Mouse (Mus musculus) intestine, embryonic 16.5 days (tissue): ENCODE results near the gene Olr1. TPM values are rescaled to one million over a fixed set of nuclear protein-coding genes. Genes with fewer than 3 reads are reported as not detected.

Source experiments
- ATAC-seq: fragments of 200-750 bp; cut with Nextera tagmentation; 2 replicates; pipeline ENCODE4 v1.8.0; 2017; ENCODE audit warnings: moderate TSS enrichment, moderate library complexity
- H3K27ac ChIP-seq: fragments of 300-500 bp; sonication (generic); 2 replicates; pipeline ENCODE4 v1.5.1; 2014; ENCODE audit warnings: mild to moderate bottlenecking, low read length
- H3K27me3 ChIP-seq: fragments of 300-500 bp; sonication (generic); replicated peaks from 2 replicates; pipeline ENCODE4 v1.6.1; 2014; ENCODE audit warnings: low read length, control low read depth, mixed read lengths; ENCODE audit not compliant: control insufficient read depth, insufficient read depth
- H3K36me3 ChIP-seq: fragments of 300-500 bp; sonication (generic); 2 replicates; pipeline ENCODE4 v1.6.1; 2014; ENCODE audit warnings: low read length, control low read depth; ENCODE audit not compliant: control insufficient read depth, insufficient read depth
- H3K4me1 ChIP-seq: fragments of 300-500 bp; sonication (generic); 2 replicates; pipeline ENCODE4 v1.6.1; 2014; ENCODE audit warnings: low read length, control low read depth, mixed read lengths; ENCODE audit not compliant: control insufficient read depth, insufficient read depth
- H3K4me2 ChIP-seq: fragments of 300-500 bp; sonication (generic); 2 replicates; pipeline ENCODE4 v1.6.1; 2014; ENCODE audit warnings: low read depth, low read length, control low read depth
- H3K4me3 ChIP-seq: fragments of 300-500 bp; sonication (generic); 2 replicates; pipeline ENCODE4 v1.5.1; 2014; ENCODE audit warnings: mild to moderate bottlenecking, low read length
- H3K9ac ChIP-seq: fragments of 300-500 bp; sonication (generic); 2 replicates; pipeline ENCODE4 v1.6.1; 2014; ENCODE audit warnings: low read depth, low read length
- H3K9me3 ChIP-seq: fragments of 300-500 bp; sonication (generic); 2 replicates; pipeline ENCODE4 v1.6.1; 2016; ENCODE audit warnings: low read length, control low read depth; ENCODE audit not compliant: control insufficient read depth
- WGBS: fragments of 180-500 bp; shearing (Covaris S2); extraction: QIAGEN DNeasy Blood & Tissue Kit; methylation state at CpG from one replicate; pipeline ENCODE4 v1.1.7; 2014; 5-methylcytosine and 5-hydroxymethylcytosine counted together
- polyA plus RNA-seq: library from polyadenylated mRNA; unstranded; fragments of >200 nt; fragmentation: Nextera tagmentation; extraction: Ambion mirVana; gene quantifications from 2 replicates; pipeline ENCODE4 v1.2.1, GENCODE M21; 2015

Olr1 gene
- polyA plus RNA-seq, 1 experiment from 2014 or later, result 0.06 TPM

GRCm38 (mm10) chr6:129534057-129534456 lies 27.1 kb upstream of the Olr1 start:
- Histone ChIP-seq H3K9ac (peak overlapping the region; percentile 77), H3K4me1 (peaks cover 10% of the 10 kb centered on the region), H3K4me2 (peak overlapping the region; percentile 86), H3K27ac (no peak overlapping the region), H3K4me3 (peak overlapping the region; percentile 72), H3K27me3 (no peaks in the 10 kb centered on the region), H3K36me3 (peaks cover 6% of the 10 kb centered on the region; the same call in 1 of the 2 replicates), H3K9me3 (no peaks in the 10 kb centered on the region)
- no peak for ATAC-seq
- WGBS, result 10% methylated on average over 9 of the region's 9 CpGs

- Histone ChIP-seq H3K36me3 (no peaks in the 10 kb centered on the region), H3K27me3 (no peaks in the 10 kb centered on the region), H3K4me1 (peaks cover 10% of the 10 kb centered on the region), H3K4me3 (peak within 1 kb of the TSS; percentile 72), H3K4me2 (peak within 1 kb of the TSS; percentile 86), H3K9ac (peak within 1 kb of the TSS; percentile 77), H3K9me3 (no peaks in the 10 kb centered on the region), H3K27ac (peak within 1 kb of the TSS; percentile 49)
- under 1% methylated on average over 55 of the region's 55 CpGs for WGBS
- peak; percentile 89 for ATAC-seq
These were observed 26.2 kb upstream of the Olr1 start, which contains the start of gene Gabarapl1 for GRCm38 (mm10) chr6:129532942-129533860. TSS of gene Gabarapl1 (plus strand) at chr6:129533160.

DNA sequence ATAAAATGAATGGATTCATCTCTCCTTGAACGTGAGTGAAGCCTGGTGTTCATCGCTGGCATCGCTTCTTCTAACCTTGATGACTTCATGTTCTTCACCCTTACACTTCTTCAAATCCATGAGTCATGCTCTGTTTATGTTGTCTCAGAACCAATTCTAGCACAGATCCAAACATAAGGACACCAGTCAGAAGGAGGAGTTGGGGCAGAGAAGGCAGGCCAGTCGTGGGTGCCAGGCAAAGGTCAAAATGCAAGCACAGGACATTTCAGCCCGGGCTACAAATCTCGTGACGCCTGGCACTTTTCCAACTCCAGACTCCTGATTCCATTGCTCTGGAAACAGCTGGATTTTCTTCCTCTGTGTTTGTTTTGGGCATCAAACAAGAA lies 25.6 kb upstream of the Olr1 start:
- Histone ChIP-seq H3K9ac (peak overlapping the region; percentile 47; the same call in 1 of the 2 replicates), H3K4me1 (peaks cover 10% of the 10 kb centered on the region), H3K4me3 (peak overlapping the region; percentile 72), H3K27ac (peak overlapping the region; percentile 49), H3K27me3 (no peaks in the 10 kb centered on the region), H3K4me2 (peak overlapping the region; percentile 86), H3K9me3 (no peaks in the 10 kb centered on the region), H3K36me3 (no peaks in the 10 kb centered on the region)
- peak; percentile 73 for ATAC-seq
- WGBS, result 27% methylated on average over 7 of the region's 7 CpGs

- H3K9me3 ChIP-seq, result no peaks in the 10 kb centered on the region
- H3K27me3 ChIP-seq, result no peaks in the 10 kb centered on the region
- H3K9ac ChIP-seq, result no peak overlapping the region
- no peaks in the 10 kb centered on the region for H3K36me3 ChIP-seq
- peaks cover 4% of the 10 kb centered on the region; the same call in 1 of the 2 replicates for H3K4me1 ChIP-seq
- no peak overlapping the region for H3K4me3 ChIP-seq
- no peak overlapping the region for H3K27ac ChIP-seq
- H3K4me2 ChIP-seq, result no peak overlapping the region
- ATAC-seq, result no peak
These were observed 23.3 kb upstream of the Olr1 start for GRCm38 (mm10) chr6:129530261-129530660.

DNA sequence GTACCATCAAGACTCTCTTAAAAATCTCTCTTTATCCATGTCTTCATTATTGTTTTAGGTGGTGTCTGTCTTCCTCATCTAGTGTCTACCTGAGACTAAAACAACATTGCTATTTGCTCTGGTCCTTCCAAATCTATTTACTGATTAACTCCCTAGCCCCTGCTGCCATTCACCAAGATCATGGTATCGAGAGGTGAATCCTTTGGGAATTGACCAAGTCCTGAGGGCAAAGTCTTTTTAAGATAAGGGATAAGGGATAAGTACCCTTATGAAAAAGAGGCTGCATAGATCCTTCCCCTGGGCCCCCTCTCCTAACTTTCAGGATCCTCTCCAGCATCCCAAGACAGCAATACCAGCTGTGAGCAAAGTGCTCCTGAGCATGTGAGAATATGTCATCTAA lies 22.6 kb upstream of the Olr1 start:
- no peak overlapping the region for H3K4me3 ChIP-seq
- no peak overlapping the region for H3K9ac ChIP-seq
- no peak overlapping the region for H3K4me2 ChIP-seq
- H3K27ac ChIP-seq, result no peak overlapping the region
- no peaks in the 10 kb centered on the region for H3K36me3 ChIP-seq
- peaks cover 4% of the 10 kb centered on the region; the same call in 1 of the 2 replicates for H3K4me1 ChIP-seq
- ATAC-seq, result no peak
- no peaks in the 10 kb centered on the region for H3K9me3 ChIP-seq
- no peaks in the 10 kb centered on the region for H3K27me3 ChIP-seq
- WGBS, result 50% methylated on average over 1 of the region's 1 CpGs

DNA sequence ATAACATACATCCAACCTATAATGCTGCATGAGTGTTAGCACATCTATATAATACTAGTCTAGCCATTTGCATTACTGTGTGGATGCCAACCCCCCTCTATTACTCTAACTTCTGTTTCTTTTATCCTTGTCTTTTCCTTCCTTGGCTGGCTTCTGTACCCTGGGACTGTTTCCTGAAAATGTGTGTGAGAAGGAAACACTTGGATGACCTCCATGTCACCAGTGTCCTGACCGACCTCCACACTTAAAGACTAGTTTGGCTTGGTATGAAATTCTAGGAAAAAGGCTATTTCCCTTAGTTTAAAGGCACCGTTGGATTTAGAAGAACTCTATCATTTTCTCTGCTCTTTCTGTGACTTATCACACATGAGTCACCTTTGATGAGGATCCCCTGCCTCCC lies 20.5 kb upstream of the Olr1 start:
- Histone ChIP-seq H3K4me2 (no peak overlapping the region), H3K27ac (no peak overlapping the region), H3K9ac (no peak overlapping the region), H3K4me3 (no peak overlapping the region), H3K4me1 (peaks cover under 1% of the 10 kb centered on the region; the same call in 1 of the 2 replicates), H3K27me3 (no peaks in the 10 kb centered on the region), H3K36me3 (no peaks in the 10 kb centered on the region), H3K9me3 (no peaks in the 10 kb centered on the region)
- WGBS, result 77% methylated on average over 2 of the region's 2 CpGs
- ATAC-seq, result no peak

DNA sequence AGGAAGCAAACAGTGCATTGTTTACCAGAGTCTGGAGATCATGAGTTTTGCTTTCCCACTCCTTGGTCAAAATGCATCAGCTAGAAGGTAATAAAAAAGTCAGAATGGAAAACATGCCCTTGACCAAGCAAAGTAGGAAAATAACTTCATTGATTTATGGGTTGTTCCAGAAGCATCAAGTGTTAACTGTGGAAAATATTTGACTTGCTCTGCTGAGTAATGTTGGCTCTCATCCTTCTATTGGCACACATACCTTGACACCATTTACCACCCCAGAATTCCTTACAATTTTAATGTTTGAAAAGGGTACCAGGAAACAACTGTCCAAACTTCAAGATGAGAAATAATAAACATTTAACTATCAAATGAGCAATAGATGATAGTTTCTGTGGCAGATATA lies 19.1 kb upstream of the Olr1 start:
- Histone ChIP-seq H3K27ac (no peak overlapping the region), H3K4me1 (no peaks in the 10 kb centered on the region), H3K4me3 (no peak overlapping the region), H3K36me3 (no peaks in the 10 kb centered on the region), H3K4me2 (no peak overlapping the region), H3K9me3 (no peaks in the 10 kb centered on the region), H3K9ac (no peak overlapping the region), H3K27me3 (no peaks in the 10 kb centered on the region)
- ATAC-seq, result no peak

- no peak overlapping the region for H3K9ac ChIP-seq
- H3K9me3 ChIP-seq, result no peaks in the 10 kb centered on the region
- peaks cover 7% of the 10 kb centered on the region for H3K4me1 ChIP-seq
- H3K36me3 ChIP-seq, result no peaks in the 10 kb centered on the region
- no peak overlapping the region for H3K4me2 ChIP-seq
- 49% methylated on average over 2 of the region's 2 CpGs for WGBS
- H3K27me3 ChIP-seq, result no peaks in the 10 kb centered on the region
- H3K27ac ChIP-seq, result no peak overlapping the region
- peak; percentile 83 for ATAC-seq
- no peak overlapping the region for H3K4me3 ChIP-seq
These were observed 10.9 kb upstream of the Olr1 start for GRCm38 (mm10) chr6:129517752-129518408.

GRCm38 (mm10) chr6:129516388-129516787 lies 9.4 kb upstream of the Olr1 start:
- H3K4me2 ChIP-seq, result no peak overlapping the region
- no peaks in the 10 kb centered on the region for H3K27me3 ChIP-seq
- 88% methylated on average over 10 of the region's 10 CpGs for WGBS
- ATAC-seq, result no peak
- H3K4me3 ChIP-seq, result no peak overlapping the region
- H3K4me1 ChIP-seq, result peaks cover 9% of the 10 kb centered on the region
- no peak overlapping the region for H3K27ac ChIP-seq
- H3K36me3 ChIP-seq, result no peaks in the 10 kb centered on the region
- H3K9ac ChIP-seq, result no peak overlapping the region
- no peaks in the 10 kb centered on the region for H3K9me3 ChIP-seq
